Mouse (Mus musculus) limb, embryonic 14.5 days (tissue): ENCODE measurements at regions not wholly inside any gene's neighbourhood (a gene's known extent, or its start where the extent isn't known, plus 50 kb on each side); places are given as distances from the start of the nearest gene placed in this dataset.

Experiments used
- ATAC-seq: fragments of 200-750 bp; cut with Nextera tagmentation; 2 replicates; pipeline ENCODE4 v1.8.0; 2017; ENCODE audit warnings: low read depth, moderate number of reproducible peaks, moderate TSS enrichment; ENCODE audit not compliant: low FRiP score
- DNase-seq: peaks from one replicate; pipeline ENCODE4 v3.0.0-alpha.2; 2015; ENCODE audit warnings: low spot score
- H3K27ac ChIP-seq: fragments of 300-500 bp; sonication (generic); replicated peaks from 2 replicates; pipeline ENCODE4 v1.5.1; 2014; ENCODE audit warnings: low read depth, mild to moderate bottlenecking, low read length, moderate library complexity, mixed read lengths
- H3K27me3 ChIP-seq: fragments of 300-500 bp; sonication (generic); 2 replicates; pipeline ENCODE4 v1.6.1; 2014; ENCODE audit warnings: low read length, mixed read lengths; ENCODE audit not compliant: control insufficient read depth, insufficient read depth
- H3K36me3 ChIP-seq: fragments of 300-500 bp; sonication (generic); 2 replicates; pipeline ENCODE4 v1.6.1; 2014; ENCODE audit warnings: mild to moderate bottlenecking, low read length, moderate library complexity, mixed read lengths; ENCODE audit not compliant: control insufficient read depth, insufficient read depth
- H3K4me1 ChIP-seq: fragments of 300-500 bp; sonication (generic); 2 replicates; pipeline ENCODE4 v1.6.1; 2014; ENCODE audit warnings: antibody characterized with exemption, low read length, mixed read lengths; ENCODE audit not compliant: control insufficient read depth, insufficient read depth
- H3K4me2 ChIP-seq: fragments of 300-500 bp; sonication (generic); replicated peaks from 2 replicates; pipeline ENCODE4 v1.6.1; 2014; ENCODE audit warnings: low read depth, mild to moderate bottlenecking, low read length, moderate library complexity; ENCODE audit not compliant: severe bottlenecking
- H3K4me3 ChIP-seq: fragments of 300-500 bp; sonication (generic); replicated peaks from 2 replicates; pipeline ENCODE4 v1.5.1; 2014; ENCODE audit warnings: low read length
- H3K9ac ChIP-seq: fragments of 300-500 bp; sonication (generic); 2 replicates; pipeline ENCODE4 v1.6.1; 2014; ENCODE audit warnings: mild to moderate bottlenecking, low read depth, low read length, moderate library complexity; ENCODE audit not compliant: severe bottlenecking
- H3K9me3 ChIP-seq: fragments of 300-500 bp; sonication (generic); 2 replicates; pipeline ENCODE4 v1.6.1; 2016; ENCODE audit warnings: low read length; ENCODE audit not compliant: control insufficient read depth
- POLR2A ChIP-seq: fragments of 200-500 bp; IDR thresholded peaks from 2 replicates; pipeline ENCODE4 v1.8.0; 2012; ENCODE audit warnings: inconsistent platforms, mild to moderate bottlenecking, moderate library complexity, borderline replicate concordance; ENCODE audit not compliant: insufficient read depth, insufficient read length; ENCODE audit errors: extremely low read depth
- WGBS: fragments of 180-500 bp; shearing (Covaris S2); extraction: QIAGEN DNeasy Blood & Tissue Kit; methylation state at CpG from one replicate; pipeline ENCODE4 v1.1.7; 2014; 5-methylcytosine and 5-hydroxymethylcytosine counted together

- Histone ChIP-seq H3K27me3 (no peaks in the 10 kb centered on the region), H3K27ac (no peak overlapping the region), H3K4me1 (no peaks in the 10 kb centered on the region), H3K9ac (no peak overlapping the region), H3K36me3 (no peaks in the 10 kb centered on the region), H3K9me3 (no peaks in the 10 kb centered on the region), H3K4me3 (no peak overlapping the region), H3K4me2 (no peak overlapping the region)
- 66% methylated on average over 3 of the region's 3 CpGs for WGBS
- ATAC-seq (no peak), DNase-seq (no peak)
- no peak for TF ChIP-seq POLR2A
Measured at GRCm38 (mm10) chr13:75501530-75501929, 205.0 kb upstream of the Ell2 start.

- Histone ChIP-seq H3K36me3 (no peaks in the 10 kb centered on the region), H3K27ac (no peak overlapping the region), H3K9me3 (no peaks in the 10 kb centered on the region), H3K4me3 (no peak overlapping the region), H3K4me2 (no peak overlapping the region), H3K4me1 (no peaks in the 10 kb centered on the region), H3K9ac (no peak overlapping the region), H3K27me3 (no peaks in the 10 kb centered on the region)
- TF ChIP-seq POLR2A, result no peak
- no peak for ATAC-seq
- no peak for DNase-seq
Measured at GRCm38 (mm10) chr13:75503394-75503793, 203.2 kb upstream of the Ell2 start.

GRCm38 (mm10) chr13:75514315-75515020 lies 192.1 kb upstream of the Ell2 start:
- no peak overlapping the region for H3K27ac ChIP-seq
- no peak for ATAC-seq
- 39% methylated on average over 1 of the region's 1 CpGs for WGBS
- H3K9me3 ChIP-seq, result no peaks in the 10 kb centered on the region
- no peaks in the 10 kb centered on the region for H3K36me3 ChIP-seq
- H3K4me3 ChIP-seq, result no peak overlapping the region
- no peak for TF ChIP-seq POLR2A
- no peak overlapping the region for H3K4me2 ChIP-seq
- H3K4me1 ChIP-seq, result no peaks in the 10 kb centered on the region
- no peak overlapping the region for H3K9ac ChIP-seq
- no peaks in the 10 kb centered on the region for H3K27me3 ChIP-seq
- no peak for DNase-seq

GRCm38 (mm10) chr13:75523293-75524278 lies 183.0 kb upstream of the Ell2 start:
- Histone ChIP-seq H3K27me3 (no peaks in the 10 kb centered on the region), H3K4me1 (0 out of 2 replicates have a peak, but pooled peaks cover 4% of the 10 kb centered on the region), H3K4me2 (no peak overlapping the region), H3K36me3 (no peaks in the 10 kb centered on the region), H3K9ac (no peak overlapping the region), H3K27ac (peak overlapping the region; percentile 19; the same call in 1 of the 2 replicates), H3K9me3 (no peaks in the 10 kb centered on the region), H3K4me3 (no peak overlapping the region)
- DNase-seq, result peak; percentile 12
- no peak for ATAC-seq
- 57% methylated on average over 4 of the region's 4 CpGs for WGBS
- TF ChIP-seq POLR2A, result no peak

GRCm38 (mm10) chr13:75524481-75524880 lies 182.1 kb upstream of the Ell2 start:
- H3K4me2 ChIP-seq, result no peak overlapping the region
- DNase-seq, result no peak
- no peaks in the 10 kb centered on the region for H3K36me3 ChIP-seq
- no peak overlapping the region for H3K4me3 ChIP-seq
- no peaks in the 10 kb centered on the region for H3K9me3 ChIP-seq
- H3K27ac ChIP-seq, result no peak overlapping the region
- H3K27me3 ChIP-seq, result no peaks in the 10 kb centered on the region
- 86% methylated on average over 4 of the region's 4 CpGs for WGBS
- no peak for ATAC-seq
- H3K4me1 ChIP-seq, result 0 out of 2 replicates have a peak, but pooled peaks cover 4% of the 10 kb centered on the region
- H3K9ac ChIP-seq, result no peak overlapping the region
- TF ChIP-seq POLR2A, result no peak
